Mouse (Mus musculus): ENCODE measurements around the gene Gdf15.

DNA sequence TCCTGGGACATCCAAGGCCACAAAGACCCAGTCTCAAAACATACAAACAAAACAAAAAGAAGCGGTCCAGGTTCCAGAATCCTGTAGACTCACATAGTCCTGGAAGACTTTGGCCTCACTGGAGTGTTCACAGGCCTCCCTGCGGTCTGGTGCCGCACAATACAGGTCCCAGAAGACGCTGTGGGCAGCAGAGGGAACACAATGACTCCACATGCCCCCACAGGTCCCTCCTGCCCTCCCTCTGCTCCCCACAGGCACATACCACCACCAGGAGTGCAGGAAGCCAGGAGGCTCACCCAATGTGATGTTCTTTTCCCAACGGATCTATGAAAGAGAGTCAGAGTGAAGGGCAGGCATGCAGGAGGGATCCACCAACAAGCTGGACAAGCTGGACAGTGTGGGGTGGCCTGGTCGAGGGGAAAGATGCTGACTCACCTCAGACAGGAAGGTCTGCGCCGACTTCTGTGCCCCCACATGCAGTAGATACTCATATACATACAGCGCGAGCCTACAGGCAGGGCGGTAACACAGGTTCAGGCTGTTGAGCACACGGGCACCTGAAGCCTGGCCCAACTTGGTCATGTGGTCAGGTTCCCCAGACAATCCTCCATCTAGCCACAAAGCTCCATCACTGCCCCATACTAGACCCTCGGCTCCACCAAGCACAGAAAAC is 30.0 kb downstream of the Gdf15 start:
- TF ChIP-seq CTCF (IDR thresholded peaks at IDR 0.05; ENCODE audit: borderline replicate concordance, insufficient read depth, low read length) (no peak), POLR2A (IDR thresholded peaks at IDR 0.05; ENCODE audit: low read depth, low read length) (no peak)
